Mouse (Mus musculus): ENCODE measurements around the gene Tbc1d32.
A peak's percentile ranks its signal among the peaks of the same experiment; 100 is the strongest.

The Tbc1d32 gene

GRCm38 (mm10) chr10:56106996-56107334 is 121.5 kb downstream of the Tbc1d32 start:
- no peak for DNase-seq (ENCODE audit: low read depth, low spot score)

DNA sequence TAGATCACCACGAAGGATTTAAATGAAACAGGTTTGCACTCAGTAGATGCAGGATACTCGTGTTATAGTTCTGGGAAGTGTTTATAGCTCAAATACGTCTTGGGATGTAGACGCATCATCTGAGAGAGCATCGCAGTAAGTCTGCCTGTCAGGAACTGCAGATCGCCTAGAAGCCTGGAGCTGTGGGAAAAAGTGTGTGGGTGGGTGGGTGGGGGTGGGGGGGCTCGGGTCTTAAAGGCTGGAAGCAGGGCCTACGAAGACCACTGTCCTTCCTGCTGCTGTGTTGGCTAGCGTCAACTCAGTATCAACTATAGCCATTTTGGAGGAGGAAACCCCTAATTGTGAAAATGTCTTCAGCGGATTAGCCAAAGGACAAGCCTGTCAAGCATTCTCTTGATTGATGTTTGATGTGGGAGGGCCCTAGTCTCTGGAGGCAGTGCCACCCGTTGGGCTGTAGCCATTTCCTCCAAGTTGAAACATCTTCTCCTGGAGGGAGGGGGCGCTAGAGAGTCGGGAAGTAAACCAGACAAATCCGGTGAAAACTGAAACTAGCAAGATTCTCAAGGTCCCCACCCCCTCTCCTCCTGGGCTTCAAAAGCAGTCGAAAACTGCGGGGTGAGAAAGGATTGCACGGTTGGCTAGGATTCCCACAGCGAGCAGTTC is 122.0 kb downstream of the Tbc1d32 start, which contains the start of gene Msl3l2:
Msl3l2 (plus strand) TSS at position 585 of the 663 bp plus-strand sequence.
- DNase-seq (ENCODE audit: low read depth, low spot score): peak; percentile 97

DNA sequence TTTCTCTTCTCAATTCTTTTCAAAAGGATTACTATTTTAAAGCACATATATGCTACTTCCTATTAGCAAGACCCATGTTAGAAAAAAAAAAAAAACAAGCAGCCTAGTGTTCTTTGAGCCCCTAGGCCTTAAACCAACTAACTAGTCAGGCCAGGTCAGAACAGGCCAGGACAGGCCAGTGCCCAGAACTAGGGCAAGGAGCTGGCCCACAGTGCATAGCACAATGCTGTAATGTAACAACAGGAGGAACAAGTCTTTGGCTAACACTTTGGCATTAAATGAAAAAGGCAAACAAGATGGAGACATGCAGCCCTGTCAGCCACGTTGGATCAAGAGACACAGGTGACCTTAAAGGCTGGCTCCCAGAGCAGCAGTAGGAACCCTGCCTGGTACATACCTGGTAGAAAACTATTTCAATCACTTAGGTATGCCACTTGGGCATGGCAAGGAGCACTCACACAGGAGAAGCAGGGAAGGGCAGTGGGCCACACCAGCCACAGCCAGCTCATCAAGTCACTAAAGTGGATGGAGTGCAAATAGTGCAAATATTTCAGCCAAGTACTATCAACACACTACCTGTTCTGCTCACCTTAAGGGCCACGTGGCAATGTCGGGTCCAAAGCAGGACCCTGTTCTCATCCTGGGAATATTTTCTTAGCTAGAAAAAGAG is 128.7 kb downstream of the Tbc1d32 start:
- DNase-seq (ENCODE audit: low read depth, low spot score): no peak

DNA sequence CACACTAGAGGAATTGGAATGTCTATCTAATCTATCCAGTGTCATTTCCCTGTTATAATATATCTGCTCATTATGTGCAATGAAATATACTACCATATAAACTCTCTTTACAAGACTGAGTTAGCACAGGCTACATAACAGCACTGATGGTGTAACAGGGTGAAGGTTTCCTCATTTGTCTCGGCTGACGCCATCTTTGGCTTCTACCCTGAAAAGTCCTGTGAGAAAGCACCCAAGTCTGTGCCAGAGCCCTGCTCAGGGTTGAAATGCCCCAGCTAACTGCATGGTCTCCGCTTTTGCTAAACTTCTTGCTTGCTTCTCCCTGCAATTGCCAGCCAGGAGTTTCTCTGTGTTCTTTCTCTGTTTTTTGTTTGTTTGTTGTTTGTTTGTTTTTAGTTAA is 129.4 kb downstream of the Tbc1d32 start:
- DNase-seq (ENCODE audit: low read depth, low spot score): no peak

DNA sequence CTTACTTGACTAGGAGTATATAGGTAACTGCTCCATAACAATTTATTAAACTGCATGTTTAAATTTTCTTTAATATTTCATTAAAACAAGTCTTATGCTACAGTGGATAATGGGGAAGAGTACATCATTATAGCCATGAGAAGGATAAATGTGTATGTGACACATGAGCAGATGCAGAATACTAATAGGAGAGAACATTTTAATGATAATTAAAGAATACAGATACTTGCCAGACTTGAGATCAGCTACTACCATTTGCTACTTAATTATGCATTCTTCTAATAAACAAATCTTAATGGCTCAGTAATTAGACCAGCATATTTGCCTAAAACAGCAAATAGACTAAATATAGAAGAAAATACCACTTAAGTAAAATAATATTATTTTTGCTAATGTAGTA is 131.7 kb downstream of the Tbc1d32 start:
- DNase-seq (ENCODE audit: low read depth, low spot score): no peak

GRCm38 (mm10) chr10:56094586-56094985 is 133.9 kb downstream of the Tbc1d32 start:
- no peak for DNase-seq (ENCODE audit: low read depth, low spot score)

- DNase-seq (ENCODE audit: low read depth, low spot score): no peak
These were observed 138.8 kb downstream of the Tbc1d32 start for GRCm38 (mm10) chr10:56089714-56090113.

GRCm38 (mm10) chr10:56062746-56063145 is 165.7 kb downstream of the Tbc1d32 start:
- DNase-seq (ENCODE audit: low read depth, low spot score): no peak

DNA sequence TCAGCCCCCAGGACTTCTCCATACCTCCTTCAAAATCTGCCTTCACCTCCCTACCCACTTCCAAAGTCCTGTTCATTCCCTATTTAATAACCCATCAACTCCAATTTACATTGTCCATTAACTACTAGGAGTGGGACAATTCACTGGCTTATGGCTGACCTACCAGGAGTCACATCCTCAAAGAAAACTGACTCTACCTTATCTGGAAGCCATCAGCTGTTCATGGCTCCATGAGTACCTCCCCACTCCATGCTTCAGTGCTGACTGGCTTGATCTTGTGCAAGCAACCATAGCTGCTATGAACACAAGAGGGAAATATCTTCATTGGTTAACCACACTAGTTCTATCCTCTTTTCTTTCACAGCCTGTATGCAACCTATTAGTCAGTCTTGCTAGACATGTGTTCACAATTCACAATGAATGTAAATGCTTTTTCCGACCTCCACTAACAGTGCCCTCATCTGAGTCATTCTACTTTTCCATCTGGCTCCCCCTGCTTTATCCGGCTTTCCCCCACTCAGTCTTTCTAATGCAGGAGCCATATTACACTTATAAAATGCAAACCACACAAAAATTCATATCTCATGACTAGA is 167.2 kb downstream of the Tbc1d32 start:
- no peak for DNase-seq (ENCODE audit: low read depth, low spot score)

DNA sequence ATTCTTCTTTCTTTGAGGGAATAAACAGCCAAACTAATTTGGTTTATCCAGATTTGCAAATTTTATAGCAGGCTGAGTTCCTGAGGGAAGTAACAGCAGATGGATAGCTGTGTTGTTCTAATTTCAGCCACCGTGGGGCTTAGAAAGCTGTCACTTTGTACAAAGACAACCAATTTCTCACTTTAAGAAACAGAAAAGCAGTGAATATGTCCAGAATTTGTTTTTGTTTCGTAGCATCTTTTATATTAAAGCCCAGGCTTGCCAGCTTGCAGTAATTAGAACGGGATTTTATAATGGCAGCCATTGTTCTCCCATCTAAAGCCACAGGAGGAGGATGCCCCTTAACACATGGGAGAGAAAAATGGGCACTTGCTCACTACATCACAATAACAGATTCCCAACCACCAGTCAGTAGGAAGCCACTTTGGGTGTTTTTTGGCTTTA is 169.5 kb downstream of the Tbc1d32 start:
- no peak for DNase-seq (ENCODE audit: low read depth, low spot score)

DNA sequence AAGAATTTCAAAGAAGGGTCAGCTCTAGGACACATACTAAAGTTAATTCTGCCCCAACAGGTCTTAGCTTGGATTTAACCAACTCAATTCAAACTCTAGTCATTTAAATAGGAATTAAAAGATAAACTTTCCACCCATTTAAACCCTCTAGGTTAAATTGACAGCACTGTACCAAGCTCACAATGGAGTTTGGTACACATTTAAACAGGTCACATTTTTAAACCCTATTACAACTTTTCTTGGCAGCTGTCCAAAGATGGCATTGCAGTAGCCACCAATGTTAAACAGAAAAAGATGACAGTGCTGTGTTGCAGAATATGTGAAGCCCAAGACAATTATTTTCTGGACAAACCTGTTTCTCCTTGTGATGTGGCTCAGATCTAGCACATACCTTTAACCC is 203.1 kb downstream of the Tbc1d32 start:
- DNase-seq (ENCODE audit: low read depth, low spot score): no peak

- no peak for DNase-seq (ENCODE audit: low read depth, low spot score)
These were observed 203.9 kb downstream of the Tbc1d32 start for GRCm38 (mm10) chr10:56024579-56024978.

DNA sequence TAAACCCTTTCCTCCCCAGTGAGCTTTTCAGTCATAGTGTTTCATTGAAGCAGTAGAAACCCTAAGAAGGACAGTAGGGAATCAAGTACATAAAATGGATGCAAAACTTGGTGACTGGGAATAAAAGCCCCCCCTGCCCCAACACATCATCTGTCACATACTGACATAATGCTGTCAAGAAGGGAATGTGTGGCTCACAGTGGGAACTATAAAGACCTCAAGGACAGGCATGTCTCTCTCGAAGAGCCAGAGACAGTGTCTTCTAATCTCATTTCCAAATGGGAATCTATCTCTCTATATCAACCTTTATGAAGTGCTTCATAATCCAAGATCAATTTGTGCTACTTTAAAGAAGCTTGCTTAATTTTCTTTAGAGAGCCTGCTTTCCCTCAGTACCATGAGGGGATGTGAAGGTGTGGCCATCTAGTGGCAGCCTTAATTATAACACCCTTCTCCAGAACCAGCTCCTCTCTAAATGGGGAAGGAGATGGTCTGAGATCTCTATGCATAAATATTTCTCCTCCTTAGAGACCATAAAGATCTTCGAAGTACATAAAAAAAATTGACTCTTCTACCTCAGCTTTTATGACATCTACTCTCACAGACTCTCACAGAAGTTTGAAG is 248.5 kb downstream of the Tbc1d32 start:
- peak; percentile 58 for DNase-seq (ENCODE audit: low read depth, low spot score)

DNA sequence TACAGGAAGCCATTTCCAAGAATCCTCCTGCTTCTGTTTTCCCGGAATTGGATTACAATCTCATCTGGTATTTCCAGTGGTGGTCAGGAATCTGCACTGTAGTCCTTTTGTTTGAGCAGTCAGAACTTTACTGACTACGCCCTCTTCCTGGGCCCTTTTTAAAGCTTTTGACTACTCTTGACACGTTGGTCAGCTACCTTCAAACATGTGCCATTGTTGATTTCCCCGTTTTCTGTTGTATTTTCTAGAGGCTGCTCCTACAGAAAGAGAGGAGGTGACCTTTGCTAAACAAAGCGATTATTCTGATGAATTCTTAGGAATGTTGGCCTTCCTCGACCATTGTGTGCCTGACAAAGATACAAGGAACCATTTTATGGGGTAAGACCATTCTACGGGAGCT is 250.5 kb downstream of the Tbc1d32 start:
- peak; percentile 83 for DNase-seq (ENCODE audit: low read depth, low spot score)

Data from R1 (cell line).